Mouse (Mus musculus): ENCODE results near the gene 2310033P09Rik.

- no peak for TF ChIP-seq POLR2A (IDR thresholded peaks at IDR 0.05; ENCODE audit: extremely low read depth, insufficient read depth, low read length)
- TF ChIP-seq CTCF (IDR thresholded peaks at IDR 0.05; ENCODE audit: low read depth, low read length): no peak
Measured at GRCm38 (mm10) chr11:59241841-59242240, 33.7 kb downstream of the 2310033P09Rik start.

Measured in liver, adult 2 months (tissue).